Mouse (Mus musculus) Muller cell, postnatal 12 days (primary cell): ENCODE results near the gene Ccdc93.

ENCODE experiments used
- DNase-seq: peaks from one replicate; pipeline ENCODE4 v3.0.0-alpha.2; 2015; ENCODE audit errors: inconsistent ontology term

The Ccdc93 gene

DNA sequence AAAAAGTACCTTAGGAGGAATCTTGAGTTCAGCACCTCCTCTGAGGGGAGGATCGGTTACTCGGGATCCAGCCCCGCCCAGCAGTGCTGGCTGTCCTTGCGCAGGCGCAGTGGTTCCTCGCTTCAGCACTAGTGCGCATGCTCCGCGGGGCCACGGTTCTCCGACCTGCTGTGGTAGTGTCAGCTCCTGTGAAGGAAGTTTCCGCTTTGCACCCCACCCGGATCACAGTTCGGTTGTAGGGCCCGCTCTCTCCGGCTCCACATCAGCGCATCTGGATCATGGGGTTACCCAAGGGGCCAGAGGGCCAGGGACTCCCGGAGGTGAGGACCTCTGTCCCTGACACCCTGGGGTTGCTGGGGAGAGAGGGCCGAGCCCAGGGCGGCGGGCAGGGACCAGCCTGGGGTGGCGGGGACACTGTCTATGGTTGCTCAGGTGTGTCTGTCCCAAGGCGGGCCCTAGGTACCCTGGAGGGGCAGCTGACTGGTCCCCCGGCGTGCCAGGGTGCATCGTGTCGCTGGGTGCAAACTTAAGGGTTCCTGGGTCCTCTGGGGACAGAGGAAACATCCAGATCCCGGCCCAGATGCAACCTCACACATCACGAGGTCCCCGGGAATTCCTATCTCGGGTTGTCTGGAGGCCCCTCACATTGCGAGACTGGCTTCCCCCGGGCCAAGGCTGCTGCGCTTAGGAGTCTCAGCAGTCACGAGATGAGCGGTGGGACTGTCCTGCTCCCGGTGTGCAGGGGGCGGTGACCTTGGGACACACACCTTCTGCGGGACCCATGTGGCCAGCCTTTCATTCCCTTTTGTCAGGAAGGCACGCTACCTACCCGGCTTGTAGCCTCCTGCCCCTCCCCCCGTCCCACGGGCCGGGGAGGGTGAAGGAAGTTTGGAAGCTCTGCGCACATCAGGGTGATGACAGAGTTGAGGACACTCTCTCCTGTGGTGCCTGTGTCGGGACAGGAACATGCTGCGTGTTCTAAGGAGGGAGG, at the start of gene Ccdc93:
Ccdc93 (plus strand) TSS at position 112 of the 991 bp plus-strand sequence.
- DNase-seq = peak; percentile 94

DNA sequence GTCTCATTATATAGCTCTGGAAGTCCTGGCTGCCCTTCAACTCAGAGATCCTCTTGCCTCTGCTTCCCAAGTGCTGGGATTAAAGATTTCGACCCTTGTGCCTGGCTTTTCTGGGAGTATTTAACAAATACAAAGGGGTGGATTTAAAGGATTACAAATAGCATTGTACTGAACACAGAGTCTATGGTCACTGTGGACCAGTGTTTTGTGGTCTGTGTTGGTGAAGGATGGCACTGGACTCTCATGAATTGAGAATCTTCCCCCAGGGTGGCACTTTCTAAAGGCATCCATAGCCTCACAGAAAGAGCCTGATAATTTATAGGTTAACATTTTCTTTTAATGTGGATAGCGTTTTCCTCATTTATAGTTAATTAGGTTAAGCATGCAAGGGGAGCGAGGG, 49.3 kb upstream of the Ccdc93 start:
- no peak for DNase-seq

DNA sequence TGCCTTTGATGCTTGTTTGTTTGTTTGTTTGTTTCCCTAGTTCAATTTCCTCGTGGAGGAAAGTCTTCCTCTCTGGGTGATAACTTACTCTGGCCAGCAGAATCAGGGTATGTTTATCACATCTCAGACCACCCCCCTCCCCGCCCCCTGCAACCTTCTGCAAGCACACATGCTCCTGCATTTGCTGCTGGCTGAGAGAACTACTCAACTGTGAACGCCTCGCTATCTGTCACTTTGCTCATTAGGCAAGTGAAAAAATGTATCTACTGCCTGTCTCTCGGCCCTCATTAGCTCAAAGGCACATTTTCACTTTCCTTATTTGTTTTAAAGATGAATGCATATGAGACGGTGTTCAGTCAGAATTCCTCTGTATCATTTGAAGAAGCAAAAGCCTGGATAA, 42.5 kb upstream of the Ccdc93 start:
- DNase-seq = no peak

DNA sequence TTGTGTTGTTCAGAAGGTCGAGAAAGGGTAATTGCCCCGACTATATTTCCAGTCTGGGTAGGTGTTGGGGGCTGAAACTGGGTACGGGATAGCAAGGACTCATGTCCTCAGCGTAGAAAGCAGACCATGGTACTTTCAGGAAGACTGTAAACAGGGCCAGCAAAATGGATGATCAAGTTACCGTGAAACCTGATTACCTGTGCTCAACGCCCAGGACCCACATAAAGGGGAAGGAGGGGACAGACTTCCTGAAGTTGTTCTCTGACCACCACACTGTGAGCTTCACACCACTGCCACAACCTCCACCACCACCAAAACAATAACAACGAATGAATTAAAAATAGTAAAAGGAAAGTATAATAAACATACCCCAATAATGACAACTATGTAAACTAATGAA, 42.1 kb upstream of the Ccdc93 start:
- no peak for DNase-seq

DNA sequence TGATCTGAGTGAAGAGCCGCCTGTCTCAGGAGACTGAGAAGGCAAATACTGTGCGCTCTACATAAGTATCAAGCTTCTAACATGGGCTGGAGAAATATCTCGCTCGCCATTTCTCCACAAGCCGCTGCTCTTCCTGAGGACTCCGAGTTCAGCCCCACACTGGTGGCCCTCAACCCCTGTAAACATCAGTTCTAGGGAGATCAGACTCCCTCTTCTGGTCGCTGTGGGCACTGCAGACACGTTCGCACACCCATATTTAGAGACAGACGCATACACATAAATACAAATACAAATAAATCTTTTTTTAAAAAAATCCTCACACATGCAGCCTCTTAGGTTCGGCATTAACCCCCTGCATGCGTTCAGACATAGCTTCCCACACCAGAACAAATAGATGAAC, 41.3 kb upstream of the Ccdc93 start:
- DNase-seq = no peak

DNA sequence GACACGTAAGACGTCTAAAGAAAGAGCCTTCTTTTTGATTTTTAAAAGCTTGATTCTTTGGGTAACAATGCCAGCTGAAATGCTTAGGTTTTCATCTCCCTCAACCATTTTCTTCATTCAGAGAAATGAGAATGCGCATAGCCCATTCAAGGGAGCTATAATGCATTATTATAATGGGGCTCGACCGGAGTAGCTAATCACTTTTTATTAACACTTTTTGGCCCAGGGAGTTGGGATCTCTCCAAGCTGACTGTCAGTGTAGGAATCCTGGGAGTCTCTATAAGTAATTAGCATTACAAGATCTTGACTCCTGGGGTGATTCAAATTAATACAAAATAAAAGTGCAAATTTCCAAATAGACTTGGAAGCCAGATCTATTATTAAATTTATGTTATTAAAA, 40.8 kb upstream of the Ccdc93 start:
- DNase-seq = no peak

DNA sequence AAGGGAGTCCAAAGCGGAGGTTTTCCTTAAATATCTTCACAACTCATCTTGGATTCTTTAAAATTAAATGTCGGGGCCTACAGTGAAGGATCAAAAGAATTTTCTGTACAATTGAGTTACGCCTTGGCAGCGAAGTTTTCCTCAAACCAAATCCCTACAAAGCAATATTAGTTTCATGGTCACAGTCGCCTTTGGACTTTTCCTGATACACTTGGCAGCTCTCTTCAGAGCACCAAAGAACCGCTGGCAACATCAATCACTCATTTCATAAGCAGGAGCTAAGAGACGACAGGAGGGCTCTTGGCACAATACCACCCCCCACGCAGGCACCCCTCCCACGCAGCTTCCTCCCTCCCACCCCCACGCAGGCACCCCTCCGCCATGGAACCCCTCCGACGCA, 40.4 kb upstream of the Ccdc93 start:
- DNase-seq = no peak

DNA sequence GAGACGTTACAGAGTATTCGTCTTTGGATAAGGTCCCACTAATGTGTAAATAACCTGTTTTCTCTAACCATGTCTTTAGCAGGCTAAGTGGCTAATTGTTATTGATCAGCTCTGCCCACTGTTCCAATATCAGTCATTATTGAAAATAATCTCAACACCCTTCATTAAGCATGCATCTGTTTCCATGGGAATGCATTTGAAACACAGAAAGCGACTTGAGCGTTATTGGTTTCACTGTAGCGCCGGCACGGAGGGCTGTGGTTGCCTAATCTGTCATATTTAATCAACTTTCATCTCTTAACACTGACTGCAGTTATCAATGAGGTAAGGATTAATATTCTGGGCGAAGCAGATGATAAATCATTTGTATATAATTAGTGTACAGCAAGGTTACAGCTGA, 40.0 kb upstream of the Ccdc93 start:
- no peak for DNase-seq

DNA sequence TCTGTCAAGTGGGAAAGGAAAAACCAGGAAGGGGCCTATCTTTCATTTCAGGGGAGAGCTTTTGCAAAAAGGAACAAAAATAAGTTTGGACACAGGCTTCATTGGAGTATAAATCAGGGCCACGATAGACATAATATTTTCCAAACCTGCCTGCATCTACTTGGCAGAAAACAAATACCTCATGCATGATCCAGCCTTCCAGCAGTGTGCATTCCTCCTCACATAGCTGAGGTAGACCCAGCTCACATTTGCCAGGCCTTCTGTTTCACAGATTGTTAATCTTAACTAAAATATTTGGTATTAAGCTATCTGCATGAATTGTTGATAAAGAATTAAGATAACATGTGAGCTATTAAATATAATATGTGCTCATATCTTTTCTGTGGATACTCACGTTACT, 37.7 kb upstream of the Ccdc93 start:
- no peak for DNase-seq

DNA sequence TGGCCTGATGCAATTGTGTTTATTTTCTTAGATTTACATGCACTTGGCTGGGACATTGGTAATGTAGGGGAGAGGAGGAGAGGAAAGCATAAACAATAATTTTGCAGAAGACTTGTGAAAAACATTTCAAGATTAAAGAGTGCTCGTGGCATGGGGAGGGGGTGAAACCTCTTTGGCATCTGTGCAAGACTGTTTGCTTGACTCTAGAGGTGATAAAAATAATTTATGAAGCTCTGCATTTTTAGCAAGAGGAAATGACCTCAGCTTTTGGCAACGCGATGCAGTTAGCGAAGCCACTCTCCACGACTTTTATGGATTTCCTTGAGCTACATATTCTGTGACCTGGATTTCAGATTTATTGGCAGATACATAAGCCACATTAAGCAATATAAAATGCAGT, 36.1 kb upstream of the Ccdc93 start:
- no peak for DNase-seq

DNA sequence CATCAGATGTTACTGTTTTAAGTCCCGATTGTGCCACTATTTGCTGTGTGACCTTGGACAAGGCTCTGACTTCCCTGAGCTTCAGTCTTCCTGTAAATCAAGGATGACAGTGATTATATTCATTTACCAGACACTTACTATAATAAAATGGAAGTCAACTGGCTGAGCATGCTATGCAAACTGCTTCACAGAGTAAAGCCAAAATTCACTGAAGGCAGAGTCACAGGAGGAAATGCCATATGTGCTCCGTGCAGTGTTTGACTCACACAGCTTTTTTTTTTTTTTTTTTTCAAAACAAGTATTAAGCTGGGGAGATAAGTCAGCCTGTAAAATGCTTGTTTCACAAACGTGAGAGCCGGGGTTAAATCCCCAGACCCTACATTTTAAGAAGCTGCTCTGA, 34.3 kb upstream of the Ccdc93 start:
- DNase-seq = no peak

DNA sequence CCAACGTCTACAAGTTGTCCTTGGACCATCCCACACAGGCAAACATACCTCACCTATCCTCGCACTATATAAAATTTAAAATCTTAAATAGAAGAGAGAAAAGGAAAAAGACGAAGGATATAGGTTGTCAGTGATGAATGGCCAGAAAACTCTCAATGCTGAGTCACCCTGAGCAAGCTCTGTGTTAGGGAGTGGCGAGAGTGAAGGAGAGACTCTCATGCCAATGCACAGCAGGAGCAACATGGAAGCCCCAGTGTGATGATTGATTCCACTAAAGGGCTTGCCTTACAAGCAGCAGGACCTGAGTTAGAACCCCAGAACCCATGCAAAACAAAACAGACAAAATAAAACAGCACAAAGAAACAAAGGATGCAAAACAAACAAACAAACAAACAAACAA, 32.6 kb upstream of the Ccdc93 start:
- DNase-seq = no peak

DNA sequence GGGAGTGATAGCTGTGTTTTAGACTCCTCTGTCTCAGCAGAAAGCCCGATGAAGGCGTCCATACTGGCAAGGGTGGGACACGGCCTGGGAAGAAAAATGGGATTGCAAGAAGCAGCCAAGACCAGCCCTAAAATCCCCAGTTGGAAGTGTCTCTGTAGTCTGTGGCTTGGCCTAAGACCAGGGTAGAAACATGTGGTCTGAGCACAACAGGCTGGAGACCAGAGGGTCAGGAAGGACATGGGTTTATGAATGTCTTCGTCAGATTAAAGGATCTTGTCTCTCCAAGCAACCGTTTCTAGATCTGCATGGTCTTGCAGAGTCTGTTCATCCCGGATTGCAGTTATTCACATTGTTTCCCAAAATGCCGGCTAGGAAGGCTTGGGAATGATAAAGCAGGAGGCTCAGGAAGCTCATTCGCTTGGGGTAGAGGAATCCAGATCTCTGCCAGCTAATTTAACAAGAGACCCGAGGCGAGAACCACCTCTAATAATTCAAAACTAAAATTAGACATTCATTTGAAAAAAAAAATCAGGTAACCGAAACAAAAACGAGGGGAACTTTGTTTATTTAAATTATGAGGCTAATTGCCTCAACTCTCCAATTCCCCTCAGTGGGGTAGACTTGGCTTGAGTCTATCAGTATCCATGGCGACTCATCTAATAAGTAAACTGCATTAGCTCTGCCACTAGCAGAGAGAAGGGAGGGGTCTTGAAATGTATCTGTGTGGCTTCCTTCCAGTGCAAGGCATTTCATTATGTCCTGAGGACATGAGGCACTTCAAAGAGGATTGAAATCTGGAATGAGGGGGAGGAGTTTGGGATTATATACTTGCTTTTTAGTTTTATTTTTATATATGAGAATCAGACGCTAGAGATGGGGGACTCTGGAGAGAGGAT, 31.6 kb upstream of the Ccdc93 start:
- peak; percentile 42 for DNase-seq

DNA sequence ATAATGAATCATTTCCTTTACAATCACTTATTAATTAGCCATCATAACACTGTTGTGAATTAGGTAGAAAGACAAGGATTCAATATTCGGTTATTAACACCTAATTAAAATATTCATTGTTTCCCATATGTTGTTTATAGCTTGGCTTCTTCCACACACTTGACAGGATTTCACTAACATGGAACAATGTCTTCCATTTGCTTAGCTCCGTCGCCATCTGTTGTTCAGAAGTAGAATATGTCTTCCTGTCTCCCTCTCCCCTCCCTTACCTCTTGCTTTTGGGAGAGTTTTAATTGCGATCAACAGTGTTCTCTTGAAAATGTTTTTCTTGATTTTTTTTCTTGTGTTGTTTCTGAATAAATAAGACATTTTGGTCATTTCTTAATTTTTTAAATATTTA, 30.6 kb upstream of the Ccdc93 start:
- peak; percentile 47 for DNase-seq

DNA sequence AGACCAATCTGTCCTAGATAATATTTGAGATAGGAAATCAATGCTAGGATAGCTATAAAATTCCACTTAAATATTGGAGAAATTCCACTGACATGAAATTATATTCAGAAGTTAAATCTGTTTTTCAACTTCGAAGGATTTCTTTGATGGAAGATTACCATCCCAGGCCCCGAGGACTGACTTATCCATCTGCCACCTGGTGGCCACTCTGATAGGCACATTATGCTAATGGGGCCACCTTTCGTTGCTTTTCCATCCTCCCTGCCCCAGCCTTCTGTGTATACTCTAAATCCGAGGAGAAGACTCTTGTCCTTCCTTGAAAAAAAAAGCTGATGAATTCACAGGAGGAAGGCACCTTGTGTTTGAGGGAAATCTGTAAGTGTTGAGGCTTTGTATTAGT, 11.8 kb upstream of the Ccdc93 start:
- no peak for DNase-seq

DNA sequence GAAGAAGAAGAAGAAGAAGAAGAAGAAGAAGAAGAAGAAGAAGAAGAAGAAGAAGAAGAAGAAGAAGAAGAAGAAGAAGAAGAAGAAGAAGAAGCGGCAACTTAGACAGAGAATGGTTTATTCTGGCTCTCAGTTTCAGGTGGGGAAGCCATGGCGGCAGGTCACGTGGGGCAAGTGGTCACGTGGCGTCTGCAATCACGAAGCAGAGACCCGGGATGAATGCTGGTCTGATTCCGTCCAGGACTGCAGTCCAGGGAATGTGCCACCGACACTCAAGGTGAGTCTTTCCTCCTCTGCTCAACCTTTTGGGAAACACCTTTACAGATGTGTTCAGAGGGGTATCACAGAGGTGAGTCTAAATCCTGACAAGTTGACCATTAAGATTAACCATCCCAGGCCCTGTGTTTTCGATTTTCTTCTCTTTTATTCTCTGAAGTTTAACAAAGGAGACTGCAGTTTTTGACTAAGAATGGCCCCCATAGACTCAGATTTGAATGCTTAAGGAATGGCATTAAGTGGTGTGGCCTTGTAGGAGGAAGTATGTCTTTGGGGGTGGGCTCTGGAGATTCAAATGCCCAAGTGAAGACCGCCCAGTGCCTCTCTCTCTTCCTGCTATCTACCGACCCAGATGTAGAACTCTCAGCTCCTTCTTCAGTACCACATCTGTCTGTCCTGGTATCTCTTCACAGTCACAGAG, 11.1 kb upstream of the Ccdc93 start:
- no peak for DNase-seq

DNA sequence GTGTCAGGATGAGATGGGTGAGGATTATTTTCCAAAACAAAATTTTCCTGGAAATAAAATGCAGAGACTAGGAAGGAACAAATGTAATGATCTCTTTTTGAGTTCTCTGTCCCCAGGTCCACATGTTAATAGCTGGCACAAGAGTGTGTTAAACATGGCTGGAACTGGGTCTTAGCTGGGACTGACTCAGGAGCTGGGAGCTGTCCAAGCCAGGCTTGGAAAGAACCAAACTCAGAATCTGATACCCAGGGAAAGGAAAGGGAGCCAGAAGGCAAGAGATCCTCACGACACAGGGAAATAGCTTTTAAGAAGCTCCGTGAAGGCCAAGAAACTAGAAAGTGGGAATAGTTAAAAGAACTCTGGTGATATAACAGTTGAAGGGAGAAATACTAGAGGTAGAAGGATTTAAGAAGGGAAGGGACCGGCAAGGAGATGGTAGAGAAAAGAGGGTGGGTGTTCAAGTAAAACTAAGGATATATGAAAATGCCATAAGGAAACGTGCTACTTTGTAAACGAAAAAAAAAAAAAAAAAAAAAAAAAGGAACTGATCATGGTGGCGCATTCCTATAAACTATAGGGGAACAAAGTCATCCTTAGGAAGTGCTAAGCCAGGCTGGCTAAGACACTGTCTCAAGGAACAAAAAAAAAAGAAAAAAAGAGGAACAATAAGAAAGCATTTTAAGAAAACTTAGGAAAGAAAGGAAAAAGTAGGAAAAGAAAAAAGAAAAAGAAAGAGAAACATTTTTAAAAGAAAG, 489 bp upstream of the Ccdc93 start:
- peak; percentile 56 for DNase-seq

DNA sequence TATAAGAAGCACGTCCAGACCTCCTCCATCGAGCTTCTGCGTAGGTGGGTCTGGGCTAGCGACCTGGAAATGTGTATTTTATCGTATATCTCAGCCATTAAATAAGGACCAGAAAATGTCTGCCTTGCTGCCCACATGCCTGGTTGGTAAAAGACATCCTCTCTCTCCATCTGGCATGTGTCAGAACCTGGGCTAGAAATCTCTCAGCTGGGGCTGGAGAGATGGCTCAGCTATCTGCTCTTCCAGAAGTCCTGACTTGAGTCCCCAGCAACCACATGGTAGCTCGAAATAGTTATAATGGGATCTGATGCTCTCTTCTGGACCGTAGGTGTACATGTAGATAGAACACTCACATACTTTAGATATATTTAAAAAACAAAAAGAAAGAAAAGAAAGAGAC, 5.1 kb downstream of the Ccdc93 start:
- no peak for DNase-seq

DNA sequence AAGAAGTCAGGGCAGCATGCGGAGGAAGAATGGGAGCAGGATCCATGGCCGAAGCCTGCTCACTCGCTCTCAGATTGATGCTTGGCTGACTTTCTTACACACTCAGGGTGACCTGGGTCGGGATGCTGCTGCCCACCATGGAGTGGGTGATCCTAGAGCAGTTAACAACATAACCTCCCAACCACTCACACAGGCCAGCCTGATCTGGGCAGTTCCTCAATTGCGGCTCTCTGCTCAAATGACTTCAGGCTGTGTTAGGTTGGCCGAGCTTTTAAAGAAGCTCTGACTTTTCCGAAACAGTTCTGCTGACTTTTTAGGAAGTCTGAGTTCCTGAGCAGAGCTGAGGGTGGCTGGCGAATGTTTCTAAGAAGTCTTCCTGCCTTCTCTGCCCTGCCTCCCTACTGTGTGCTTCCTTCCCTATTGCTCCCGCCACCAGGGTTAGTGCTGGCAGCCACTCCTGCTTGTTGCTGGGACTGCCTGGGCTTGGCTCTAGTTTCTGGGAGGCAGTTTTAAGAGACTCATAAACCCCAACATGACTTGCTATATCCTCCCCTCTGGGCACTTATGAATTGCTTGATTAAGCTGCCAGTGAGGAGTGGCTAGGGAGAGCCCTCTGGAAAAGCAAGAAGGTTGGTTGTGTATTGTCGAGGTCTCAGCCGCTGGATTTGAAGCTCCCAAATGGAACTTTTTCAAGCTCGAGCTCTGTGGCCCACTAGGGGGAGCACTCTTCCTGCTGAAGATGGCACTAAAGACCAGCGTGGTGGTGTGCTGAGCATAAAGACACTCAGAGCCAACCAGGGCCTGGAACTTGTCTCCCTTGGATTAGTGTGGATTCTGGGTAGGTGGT, 9.9 kb downstream of the Ccdc93 start:
- DNase-seq = peak; percentile 41

DNA sequence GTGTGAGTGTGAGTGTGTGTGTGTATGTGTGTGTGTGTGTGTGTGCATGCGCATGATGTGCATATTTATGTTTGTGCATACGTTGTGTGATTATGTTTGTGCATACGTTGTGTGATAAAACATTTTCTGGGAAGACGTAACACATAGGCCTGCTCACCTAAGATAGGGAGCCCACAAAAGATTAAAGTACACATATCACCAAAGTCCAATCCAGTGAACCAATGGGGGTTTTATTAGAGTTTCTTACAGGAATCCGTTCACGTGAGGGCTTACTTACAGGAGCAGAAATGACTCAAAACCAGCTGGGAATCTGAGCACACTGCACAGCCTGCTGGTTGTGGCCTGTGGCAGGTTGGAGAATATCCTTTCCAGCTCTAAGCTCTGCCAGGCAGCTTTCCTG, 13.3 kb downstream of the Ccdc93 start:
- no peak for DNase-seq
